Mouse (Mus musculus): ENCODE data around the gene Gm45337. TPM values are rescaled to one million over a fixed set of nuclear protein-coding genes. Genes with fewer than 3 reads are reported as not detected.
A peak's percentile ranks its signal among the peaks of the same experiment; 100 is the strongest.

Gene Gm45337
- polyA plus RNA-seq, 1 experiment from 2014 or later = not detected

GRCm38 (mm10) chr7:142097776-142098175, 46.6 kb downstream of the Gm45337 start:
- Histone ChIP-seq H3K27me3 (replicated peaks) (peaks cover 49% of the 10 kb centered on the region), H3K9me3 (no peaks in the 10 kb centered on the region), H3K36me3 (no peaks in the 10 kb centered on the region), H3K4me2 (no peak overlapping the region), H3K9ac (no peak overlapping the region), H3K27ac (replicated peaks) (no peak overlapping the region), H3K4me1 (peaks cover 28% of the 10 kb centered on the region), H3K4me3 (no peak overlapping the region)
- ATAC-seq (ENCODE audit: extremely low read depth, insufficient number of reproducible peaks, low FRiP score, low TSS enrichment) = no peak
- WGBS = 8% methylated on average over 9 of the region's 9 CpGs

DNA sequence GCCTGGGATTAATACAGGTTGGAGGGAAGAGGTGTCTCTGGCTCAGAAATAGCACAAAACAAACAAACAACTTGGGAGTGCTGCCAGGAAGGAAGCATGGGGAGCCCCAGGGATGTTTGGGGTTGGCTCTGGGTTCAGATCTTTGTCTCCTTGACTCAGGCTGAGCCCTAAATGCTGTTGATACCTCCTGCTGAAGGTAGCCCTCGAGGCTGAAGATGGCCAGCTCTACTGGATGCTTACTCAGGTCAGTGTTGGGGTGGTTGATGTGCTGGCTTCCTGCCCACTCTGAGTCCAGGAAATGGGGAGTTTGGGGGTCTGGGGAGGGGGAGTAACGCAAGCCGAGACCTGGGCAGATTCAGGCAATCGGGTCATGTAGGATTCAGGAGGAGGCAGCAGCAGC, 47.7 kb downstream of the Gm45337 start:
- Histone ChIP-seq H3K27me3 (replicated peaks) (peaks cover 49% of the 10 kb centered on the region), H3K4me1 (peaks cover 39% of the 10 kb centered on the region), H3K27ac (replicated peaks) (no peak overlapping the region), H3K9ac (no peak overlapping the region), H3K36me3 (no peaks in the 10 kb centered on the region), H3K9me3 (no peaks in the 10 kb centered on the region), H3K4me3 (no peak overlapping the region), H3K4me2 (no peak overlapping the region)
- no peak for ATAC-seq (ENCODE audit: extremely low read depth, insufficient number of reproducible peaks, low FRiP score, low TSS enrichment)
- WGBS = 58% methylated on average over 4 of the region's 4 CpGs

DNA sequence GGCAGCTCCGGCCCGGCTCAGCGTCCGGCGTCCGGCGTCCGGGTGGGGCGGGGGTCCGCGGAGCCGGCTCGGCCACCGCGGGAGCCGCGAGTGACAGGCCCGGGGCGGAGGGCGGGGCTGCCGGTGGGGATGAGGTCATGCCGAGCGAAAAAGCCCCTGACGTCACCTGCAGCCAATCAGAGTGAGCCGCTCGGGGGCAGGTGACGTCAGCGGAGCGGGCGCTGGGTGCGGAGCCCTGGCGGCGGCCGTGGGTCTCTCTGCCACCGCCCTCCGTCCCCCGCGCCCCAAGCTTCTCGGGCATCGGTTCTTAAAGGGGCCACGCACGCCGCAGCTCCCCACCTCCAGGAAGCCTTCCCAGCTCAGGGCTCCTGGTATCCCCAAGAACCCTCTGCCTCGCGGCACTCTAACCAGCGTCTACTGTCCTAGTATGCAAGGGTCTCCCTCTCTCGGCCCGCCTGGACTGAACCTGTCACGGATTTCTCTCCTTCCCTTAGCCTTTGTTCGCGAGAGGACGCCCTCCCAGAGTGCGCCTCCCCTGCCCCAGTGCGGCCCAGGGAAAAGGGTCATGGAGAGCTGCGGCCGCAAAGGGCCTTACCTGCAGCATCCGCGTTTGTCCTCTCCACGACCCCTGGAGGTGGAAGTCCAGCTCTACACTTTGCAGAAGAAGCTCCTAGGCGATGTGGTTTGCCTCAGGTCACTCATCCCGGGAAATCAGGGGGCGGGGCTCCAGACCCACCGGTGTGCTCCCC, 49.0 kb downstream of the Gm45337 start, which contains the start of gene Dusp8:
Gene Dusp8, minus strand, starts transcription at position 661 of the 749 bp plus-strand sequence.
- Histone ChIP-seq H3K4me1 (peaks cover 52% of the 10 kb centered on the region), H3K9me3 (no peaks in the 10 kb centered on the region), H3K27ac (replicated peaks) (peak within 1 kb of the TSS; percentile 86), H3K4me2 (peak within 1 kb of the TSS; percentile 97), H3K9ac (peak within 1 kb of the TSS; percentile 97), H3K27me3 (replicated peaks) (peaks cover 46% of the 10 kb centered on the region), H3K36me3 (no peaks in the 10 kb centered on the region), H3K4me3 (peak within 1 kb of the TSS; percentile 88)
- under 1% methylated on average over 60 of the region's 63 CpGs for WGBS
- ATAC-seq (ENCODE audit: extremely low read depth, insufficient number of reproducible peaks, low FRiP score, low TSS enrichment) = peak; percentile 91

DNA sequence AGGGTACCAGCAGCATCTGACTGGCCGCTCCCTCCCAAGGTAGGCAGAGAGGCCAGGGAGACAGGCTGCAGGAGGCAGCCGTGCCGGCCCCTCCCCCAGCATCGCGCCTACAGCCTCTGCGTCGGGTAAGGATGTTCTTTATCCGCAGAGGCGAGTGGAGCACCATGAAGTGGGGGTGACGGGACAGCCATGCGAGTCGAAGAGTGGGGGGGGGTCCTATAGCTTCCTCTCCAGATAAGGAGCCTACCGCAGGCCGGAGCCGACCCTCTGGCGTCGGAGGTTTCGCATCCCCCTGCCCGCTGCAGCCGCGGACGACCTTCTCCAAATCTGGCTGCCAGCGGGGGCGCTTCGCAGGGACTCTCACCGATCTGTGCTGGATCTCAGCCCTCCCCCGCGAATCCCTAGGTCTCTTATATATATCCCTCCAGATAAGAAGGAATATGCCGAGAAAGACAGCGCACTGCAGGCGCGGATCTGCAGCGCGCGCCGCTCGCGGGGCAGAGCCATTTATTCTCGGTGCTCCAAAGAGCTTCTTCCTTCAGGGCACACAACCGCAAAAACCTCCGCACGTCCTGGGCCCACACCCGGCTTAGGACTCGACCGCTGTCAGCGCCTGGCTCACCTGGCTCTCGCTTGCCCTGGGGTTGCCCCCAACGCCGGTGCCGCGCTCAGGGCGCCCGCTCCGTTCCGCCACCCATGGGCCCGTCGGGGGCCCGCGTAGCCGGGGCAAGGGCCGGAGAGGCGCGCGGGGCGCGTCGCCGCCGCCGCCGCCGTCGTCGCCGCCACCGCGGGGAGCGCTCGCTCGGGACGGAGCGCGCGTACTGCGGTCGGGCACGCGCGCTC, 49.9 kb downstream of the Gm45337 start:
- WGBS = under 1% methylated on average over 89 of the region's 89 CpGs
- Histone ChIP-seq H3K4me3 (peak overlapping the region; percentile 88), H3K9me3 (no peaks in the 10 kb centered on the region), H3K27ac (replicated peaks) (peak overlapping the region; percentile 86), H3K9ac (peak overlapping the region; percentile 97), H3K4me2 (peak overlapping the region; percentile 97), H3K36me3 (no peaks in the 10 kb centered on the region; the same call in 1 of the 2 replicates), H3K4me1 (peaks cover 60% of the 10 kb centered on the region), H3K27me3 (replicated peaks) (peaks cover 37% of the 10 kb centered on the region)
- ATAC-seq (ENCODE audit: extremely low read depth, insufficient number of reproducible peaks, low FRiP score, low TSS enrichment) = no peak; the same call in 1 of the 2 replicates

- peaks cover 30% of the 10 kb centered on the region for H3K27me3 ChIP-seq (replicated peaks)
- no peak overlapping the region for H3K27ac ChIP-seq (replicated peaks)
- WGBS = 36% methylated on average over 6 of the region's 6 CpGs
These were observed 50.6 kb downstream of the Gm45337 start for GRCm38 (mm10) chr7:142093696-142094240.

More at GRCm38 (mm10) chr7:142093696-142094240, 50.6 kb downstream of the Gm45337 start:
- H3K9ac ChIP-seq = peak overlapping the region; percentile 97
- no peaks in the 10 kb centered on the region; the same call in 1 of the 2 replicates for H3K36me3 ChIP-seq
- no peak for ATAC-seq (ENCODE audit: extremely low read depth, insufficient number of reproducible peaks, low FRiP score, low TSS enrichment)
- H3K4me3 ChIP-seq = peak overlapping the region; percentile 88
- H3K9me3 ChIP-seq = no peaks in the 10 kb centered on the region
- H3K4me1 ChIP-seq = peaks cover 68% of the 10 kb centered on the region
- peak overlapping the region; percentile 97 for H3K4me2 ChIP-seq

Other genes starting within 250 kb of the Gm45337 start
- 34.1 and 35.6 TPM in 2 replicates for gene Tollip, start 226.1 kb downstream of the Gm45337 start, polyA plus RNA-seq (2015; fragmentation: Nextera tagmentation; extraction: Ambion mirVana)
- gene Brsk2, start 194.9 kb downstream of the Gm45337 start, polyA plus RNA-seq (2015; fragmentation: Nextera tagmentation; extraction: Ambion mirVana) = 0.35 and 0.48 TPM in 2 replicates
- 42.8 and 48.4 TPM in 2 replicates for gene Mob2, start 83.5 kb downstream of the Gm45337 start, polyA plus RNA-seq (2015; fragmentation: Nextera tagmentation; extraction: Ambion mirVana)
- gene Dusp8, start 48.8 kb downstream of the Gm45337 start, polyA plus RNA-seq (2015; fragmentation: Nextera tagmentation; extraction: Ambion mirVana) = 11.4 and 13.6 TPM in 2 replicates
- gene Gm45618, start 23.9 kb downstream of the Gm45337 start, polyA plus RNA-seq (2015; fragmentation: Nextera tagmentation; extraction: Ambion mirVana) = not detected in 2 replicates
- gene Gm39115, start 8.6 kb downstream of the Gm45337 start, polyA plus RNA-seq (2015; fragmentation: Nextera tagmentation; extraction: Ambion mirVana) = not detected in 2 replicates
- not detected in 2 replicates for gene Gm29735, start 12.5 kb upstream of the Gm45337 start, polyA plus RNA-seq (2015; fragmentation: Nextera tagmentation; extraction: Ambion mirVana)
- not detected in 2 replicates for gene Gm4553, start 21.1 kb upstream of the Gm45337 start, polyA plus RNA-seq (2015; fragmentation: Nextera tagmentation; extraction: Ambion mirVana)
- gene Krtap5-2, start 31.4 kb upstream of the Gm45337 start, polyA plus RNA-seq (2015; fragmentation: Nextera tagmentation; extraction: Ambion mirVana) = not detected in 2 replicates
- not detected in 2 replicates for gene Gm10153, start 45.8 kb upstream of the Gm45337 start, polyA plus RNA-seq (2015; fragmentation: Nextera tagmentation; extraction: Ambion mirVana)
- not detected in 2 replicates for gene Krtap5-3, start 56.8 kb upstream of the Gm45337 start, polyA plus RNA-seq (2015; fragmentation: Nextera tagmentation; extraction: Ambion mirVana)
- gene Gm7579, start 67.3 kb upstream of the Gm45337 start, polyA plus RNA-seq (2015; fragmentation: Nextera tagmentation; extraction: Ambion mirVana) = not detected in 2 replicates
- not detected in 2 replicates for gene Krtap5-5, start 85.4 kb upstream of the Gm45337 start, polyA plus RNA-seq (2015; fragmentation: Nextera tagmentation; extraction: Ambion mirVana)
- not detected in 2 replicates for gene Gm40460, start 96.5 kb upstream of the Gm45337 start, polyA plus RNA-seq (2015; fragmentation: Nextera tagmentation; extraction: Ambion mirVana)
- not detected in 2 replicates for gene Gm2431, start 113.7 kb upstream of the Gm45337 start, polyA plus RNA-seq (2015; fragmentation: Nextera tagmentation; extraction: Ambion mirVana)
- not detected in 2 replicates for gene Gm4559, start 129.8 kb upstream of the Gm45337 start, polyA plus RNA-seq (2015; fragmentation: Nextera tagmentation; extraction: Ambion mirVana)
- not detected in 2 replicates for gene Krtap5-1, start 152.5 kb upstream of the Gm45337 start, polyA plus RNA-seq (2015; fragmentation: Nextera tagmentation; extraction: Ambion mirVana)
- not detected in 2 replicates for gene Krtap5-4, start 158.9 kb upstream of the Gm45337 start, polyA plus RNA-seq (2015; fragmentation: Nextera tagmentation; extraction: Ambion mirVana)
- 6.5 and 7.5 TPM in 2 replicates for gene Ifitm10, start 229.1 kb upstream of the Gm45337 start, polyA plus RNA-seq (2015; fragmentation: Nextera tagmentation; extraction: Ambion mirVana)
- gene Gm49369, start 238.1 kb upstream of the Gm45337 start, polyA plus RNA-seq (2015; fragmentation: Nextera tagmentation; extraction: Ambion mirVana) = 2.3 TPM in 1 of 2 replicates, not detected in the other
- gene Ctsd, start 243.4 kb upstream of the Gm45337 start, polyA plus RNA-seq (2015; fragmentation: Nextera tagmentation; extraction: Ambion mirVana) = 443 and 485 TPM in 2 replicates

Data from heart, embryonic 13.5 days (tissue).